Mouse (Mus musculus): ENCODE measurements at regions not wholly inside any gene's neighbourhood (a gene's known extent, or its start where the extent isn't known, plus 50 kb on each side); places are given as distances from the start of the nearest gene placed in this dataset.
A peak's percentile ranks its signal among the peaks of the same experiment; 100 is the strongest.

GRCm38 (mm10) chr13:6250106-6250505, 297.8 kb upstream of the Pitrm1 start:
- no peaks in the 10 kb centered on the region for H3K36me3 ChIP-seq (ENCODE audit: control insufficient read depth, insufficient read depth, low read length)
- H3K9ac ChIP-seq (ENCODE audit: low read length) = no peak overlapping the region
- 0 out of 2 replicates have a peak, but pooled peaks cover 2% of the 10 kb centered on the region for H3K9me3 ChIP-seq (replicated peaks; ENCODE audit: control insufficient read depth, low read length)
- no peak overlapping the region for H3K4me2 ChIP-seq (ENCODE audit: low read length)
- no peaks in the 10 kb centered on the region for H3K27me3 ChIP-seq (replicated peaks; ENCODE audit: control insufficient read depth, insufficient read depth, low read length)
- peaks cover 10% of the 10 kb centered on the region; the same call in 1 of the 2 replicates for H3K4me1 ChIP-seq (ENCODE audit: control insufficient read depth, insufficient read depth, low read length)
- DNase-seq (ENCODE audit: low spot score) (no peak), ATAC-seq (no peak)
- no peak overlapping the region for H3K27ac ChIP-seq (ENCODE audit: low read depth, low read length)
- 86% methylated on average over 3 of the region's 3 CpGs for WGBS
- no peak overlapping the region for H3K4me3 ChIP-seq (ENCODE audit: low read depth, low read length)

- WGBS = 31% methylated on average over 4 of the region's 4 CpGs
- no peak overlapping the region for H3K9ac ChIP-seq (ENCODE audit: low read length)
- ATAC-seq (peak; percentile 94), DNase-seq (ENCODE audit: low spot score) (peak; percentile 82)
- peaks cover 10% of the 10 kb centered on the region; the same call in 1 of the 2 replicates for H3K4me1 ChIP-seq (ENCODE audit: control insufficient read depth, insufficient read depth, low read length)
- H3K27me3 ChIP-seq (replicated peaks; ENCODE audit: control insufficient read depth, insufficient read depth, low read length) = no peaks in the 10 kb centered on the region
- H3K4me3 ChIP-seq (ENCODE audit: low read depth, low read length) = no peak overlapping the region
- H3K27ac ChIP-seq (ENCODE audit: low read depth, low read length) = peak overlapping the region; percentile 22
- no peak overlapping the region for H3K4me2 ChIP-seq (ENCODE audit: low read length)
- H3K36me3 ChIP-seq (ENCODE audit: control insufficient read depth, insufficient read depth, low read length) = no peaks in the 10 kb centered on the region
- H3K9me3 ChIP-seq (replicated peaks; ENCODE audit: control insufficient read depth, low read length) = 0 out of 2 replicates have a peak, but pooled peaks cover 2% of the 10 kb centered on the region
These were observed 296.7 kb upstream of the Pitrm1 start for GRCm38 (mm10) chr13:6251025-6251862.

GRCm38 (mm10) chr13:6252100-6252499, 295.8 kb upstream of the Pitrm1 start:
- 0 out of 2 replicates have a peak, but pooled peaks cover 2% of the 10 kb centered on the region for H3K9me3 ChIP-seq (replicated peaks; ENCODE audit: control insufficient read depth, low read length)
- no peak overlapping the region for H3K4me3 ChIP-seq (ENCODE audit: low read depth, low read length)
- H3K27ac ChIP-seq (ENCODE audit: low read depth, low read length) = no peak overlapping the region
- 88% methylated on average over 3 of the region's 3 CpGs for WGBS
- no peaks in the 10 kb centered on the region for H3K36me3 ChIP-seq (ENCODE audit: control insufficient read depth, insufficient read depth, low read length)
- no peak overlapping the region for H3K9ac ChIP-seq (ENCODE audit: low read length)
- H3K4me2 ChIP-seq (ENCODE audit: low read length) = no peak overlapping the region
- DNase-seq (ENCODE audit: low spot score) (no peak), ATAC-seq (no peak)
- no peaks in the 10 kb centered on the region for H3K27me3 ChIP-seq (replicated peaks; ENCODE audit: control insufficient read depth, insufficient read depth, low read length)
- H3K4me1 ChIP-seq (ENCODE audit: control insufficient read depth, insufficient read depth, low read length) = peaks cover 10% of the 10 kb centered on the region; the same call in 1 of the 2 replicates

GRCm38 (mm10) chr13:6255303-6255702, 292.6 kb upstream of the Pitrm1 start:
- no peaks in the 10 kb centered on the region for H3K27me3 ChIP-seq (replicated peaks; ENCODE audit: control insufficient read depth, insufficient read depth, low read length)
- H3K27ac ChIP-seq (ENCODE audit: low read depth, low read length) = no peak overlapping the region
- no peak for DNase-seq (ENCODE audit: low spot score)
- H3K9me3 ChIP-seq (replicated peaks; ENCODE audit: control insufficient read depth, low read length) = 0 out of 2 replicates have a peak, but pooled peaks cover 2% of the 10 kb centered on the region
- no peak overlapping the region for H3K4me2 ChIP-seq (ENCODE audit: low read length)
- peaks cover 10% of the 10 kb centered on the region; the same call in 1 of the 2 replicates for H3K4me1 ChIP-seq (ENCODE audit: control insufficient read depth, insufficient read depth, low read length)
- H3K36me3 ChIP-seq (ENCODE audit: control insufficient read depth, insufficient read depth, low read length) = no peaks in the 10 kb centered on the region
- H3K4me3 ChIP-seq (ENCODE audit: low read depth, low read length) = no peak overlapping the region
- 90% methylated on average over 5 of the region's 5 CpGs for WGBS
- ATAC-seq = no peak
- no peak overlapping the region for H3K9ac ChIP-seq (ENCODE audit: low read length)

GRCm38 (mm10) chr13:6255728-6256496, 292.0 kb upstream of the Pitrm1 start:
- no peak overlapping the region for H3K27ac ChIP-seq (ENCODE audit: low read depth, low read length)
- H3K4me2 ChIP-seq (ENCODE audit: low read length) = no peak overlapping the region
- ATAC-seq (no peak), DNase-seq (ENCODE audit: low spot score) (no peak)
- H3K9me3 ChIP-seq (replicated peaks; ENCODE audit: control insufficient read depth, low read length) = 0 out of 2 replicates have a peak, but pooled peaks cover 2% of the 10 kb centered on the region
- peaks cover 6% of the 10 kb centered on the region; the same call in 1 of the 2 replicates for H3K4me1 ChIP-seq (ENCODE audit: control insufficient read depth, insufficient read depth, low read length)
- H3K9ac ChIP-seq (ENCODE audit: low read length) = no peak overlapping the region
- no peaks in the 10 kb centered on the region for H3K36me3 ChIP-seq (ENCODE audit: control insufficient read depth, insufficient read depth, low read length)
- no peaks in the 10 kb centered on the region for H3K27me3 ChIP-seq (replicated peaks; ENCODE audit: control insufficient read depth, insufficient read depth, low read length)
- H3K4me3 ChIP-seq (ENCODE audit: low read depth, low read length) = no peak overlapping the region

GRCm38 (mm10) chr13:6258456-6258855, 289.5 kb upstream of the Pitrm1 start:
- 82% methylated on average over 1 of the region's 1 CpGs for WGBS
- Histone ChIP-seq H3K9ac (ENCODE audit: low read length) (no peak overlapping the region), H3K4me2 (ENCODE audit: low read length) (no peak overlapping the region), H3K27ac (ENCODE audit: low read depth, low read length) (no peak overlapping the region), H3K9me3 (replicated peaks; ENCODE audit: control insufficient read depth, low read length) (0 out of 2 replicates have a peak, but pooled peaks cover 2% of the 10 kb centered on the region), H3K27me3 (replicated peaks; ENCODE audit: control insufficient read depth, insufficient read depth, low read length) (no peaks in the 10 kb centered on the region), H3K36me3 (ENCODE audit: control insufficient read depth, insufficient read depth, low read length) (no peaks in the 10 kb centered on the region), H3K4me3 (ENCODE audit: low read depth, low read length) (no peak overlapping the region), H3K4me1 (ENCODE audit: control insufficient read depth, insufficient read depth, low read length) (no peaks in the 10 kb centered on the region)
- no peak for ATAC-seq
- no peak for DNase-seq (ENCODE audit: low spot score)

- Histone ChIP-seq H3K27ac (ENCODE audit: low read depth, low read length) (no peak overlapping the region), H3K27me3 (replicated peaks; ENCODE audit: control insufficient read depth, insufficient read depth, low read length) (no peaks in the 10 kb centered on the region), H3K4me1 (ENCODE audit: control insufficient read depth, insufficient read depth, low read length) (no peaks in the 10 kb centered on the region), H3K4me3 (ENCODE audit: low read depth, low read length) (no peak overlapping the region), H3K4me2 (ENCODE audit: low read length) (no peak overlapping the region), H3K36me3 (ENCODE audit: control insufficient read depth, insufficient read depth, low read length) (no peaks in the 10 kb centered on the region), H3K9me3 (replicated peaks; ENCODE audit: control insufficient read depth, low read length) (no peaks in the 10 kb centered on the region), H3K9ac (ENCODE audit: low read length) (no peak overlapping the region)
- DNase-seq (ENCODE audit: low spot score) (no peak), ATAC-seq (no peak)
- 91% methylated on average over 3 of the region's 3 CpGs for whole genome bisulfite sequencing
These were observed 287.6 kb upstream of the Pitrm1 start for GRCm38 (mm10) chr13:6260321-6260865.

- H3K9me3 ChIP-seq (replicated peaks; ENCODE audit: control insufficient read depth, low read length) = no peaks in the 10 kb centered on the region
- no peaks in the 10 kb centered on the region for H3K4me1 ChIP-seq (ENCODE audit: control insufficient read depth, insufficient read depth, low read length)
- H3K27ac ChIP-seq (ENCODE audit: low read depth, low read length) = no peak overlapping the region
- H3K4me2 ChIP-seq (ENCODE audit: low read length) = no peak overlapping the region
- DNase-seq (ENCODE audit: low spot score) (no peak), ATAC-seq (no peak)
- no peak overlapping the region for H3K9ac ChIP-seq (ENCODE audit: low read length)
- H3K27me3 ChIP-seq (replicated peaks; ENCODE audit: control insufficient read depth, insufficient read depth, low read length) = no peaks in the 10 kb centered on the region
- H3K36me3 ChIP-seq (ENCODE audit: control insufficient read depth, insufficient read depth, low read length) = no peaks in the 10 kb centered on the region
- WGBS = 82% methylated on average over 4 of the region's 4 CpGs
- no peak overlapping the region for H3K4me3 ChIP-seq (ENCODE audit: low read depth, low read length)
These were observed 286.5 kb upstream of the Pitrm1 start for GRCm38 (mm10) chr13:6261458-6261857.
